Mouse (Mus musculus) ES-E14 (cell line): ENCODE measurements around the gene Naalad2. TPM values are rescaled to one million over a fixed set of nuclear protein-coding genes. Genes with fewer than 3 reads are reported as not detected.
"Not testable (repeated sequence)": the region's sequence is repeated elsewhere in the genome, so short reads cannot be mapped to it uniquely, and the experiment has no call there.

Experiments
- DNase-seq: peaks from one replicate; pipeline ENCODE4 v3.0.0-alpha.2; 2013; ENCODE audit warnings: low read depth, low spot score
- H3K27ac ChIP-seq: 2 replicates; pipeline ENCODE4 v1.5.1; 2012; ENCODE audit warnings: low read depth, mild to moderate bottlenecking, low read length, moderate library complexity, mixed read lengths; ENCODE audit not compliant: poor library complexity, insufficient read depth, severe bottlenecking
- H3K36me3 ChIP-seq: 2 replicates; pipeline ENCODE4 v1.6.1; 2012; ENCODE audit warnings: mild to moderate bottlenecking, low read length, moderate library complexity, mixed read lengths; ENCODE audit not compliant: control insufficient read depth, poor library complexity, insufficient read depth, severe bottlenecking
- H3K4me1 ChIP-seq, 2 experiments: fragments of 150-350 bp in 1 of 2; sonication (generic) in 1 of 2; 2 replicates each; pipeline ENCODE4 v1.6.1; 2012; ENCODE audit warnings: low read length in 2 of 2, mild to moderate bottlenecking in 1 of 2, mixed read lengths in 1 of 2; ENCODE audit not compliant: control insufficient read depth in 2 of 2, insufficient read depth in 2 of 2, poor library complexity in 1 of 2
- H3K4me3 ChIP-seq, 2 experiments: fragments of 150-350 bp in 1 of 2; sonication (generic) in 1 of 2; 2 replicates each; pipeline ENCODE4 v1.5.1; 2012; ENCODE audit warnings: low read length in 2 of 2, low read depth in 1 of 2, mild to moderate bottlenecking in 1 of 2, mixed read lengths in 1 of 2; ENCODE audit not compliant: insufficient read depth in 1 of 2, poor library complexity in 1 of 2, severe bottlenecking in 1 of 2
- H3K9ac ChIP-seq: 2 replicates; pipeline ENCODE4 v1.6.1; 2012; ENCODE audit warnings: low read depth, mild to moderate bottlenecking, low read length, mixed read lengths; ENCODE audit not compliant: poor library complexity, insufficient read depth, severe bottlenecking
- H3K9me3 ChIP-seq: fragments of 150-350 bp; sonication (generic); 2 replicates; pipeline ENCODE4 v1.6.1; 2012; ENCODE audit warnings: low read depth, mild to moderate bottlenecking, low read length; ENCODE audit not compliant: control insufficient read depth, insufficient read depth
- CHD2 ChIP-seq: IDR thresholded peaks from 2 replicates; pipeline ENCODE4 v1.6.1; 2014; ENCODE audit warnings: mild to moderate bottlenecking, low read depth, low read length, inconsistent platforms
- HCFC1 ChIP-seq: IDR thresholded peaks from 2 replicates; pipeline ENCODE4 v1.6.1; 2012; ENCODE audit warnings: low read length, inconsistent platforms, borderline replicate concordance; ENCODE audit not compliant: insufficient read depth
- MAFK ChIP-seq: IDR thresholded peaks from 2 replicates; pipeline ENCODE4 v1.6.1; 2014; ENCODE audit warnings: mild to moderate bottlenecking, low read depth, low read length, inconsistent platforms; ENCODE audit not compliant: insufficient read depth
- ZC3H11A ChIP-seq: IDR thresholded peaks from 2 replicates; pipeline ENCODE4 v1.6.1; 2012; ENCODE audit warnings: low read depth, mild to moderate bottlenecking, inconsistent platforms, low read length, borderline replicate concordance
- ZNF384 ChIP-seq: IDR thresholded peaks from 2 replicates; pipeline ENCODE4 v1.6.1; 2012; ENCODE audit warnings: low read depth, low read length, inconsistent platforms
- in situ Hi-C, 2 experiments: fragments of 600-800 bp; cut with MboI; formaldehyde crosslinking; loops; one replicate each; pipeline ENCODE4 v1.15.1; 2025; ENCODE audit warnings: low sequenced_read_pairs in 2 of 2, inconsistent platforms in 1 of 2; ENCODE audit not compliant: unreplicated experiment in 2 of 2
- total RNA-seq: library from RNA; depleted of rRNA; stranded (reverse); fragments of 300-350 nt; gene quantifications from 2 replicates; pipeline ENCODE4 v1.2.3, GENCODE M21; 2012; rRNA removed

The Naalad2 gene
- 2.9 and 3.6 TPM in 2 replicates for total RNA-seq

DNA sequence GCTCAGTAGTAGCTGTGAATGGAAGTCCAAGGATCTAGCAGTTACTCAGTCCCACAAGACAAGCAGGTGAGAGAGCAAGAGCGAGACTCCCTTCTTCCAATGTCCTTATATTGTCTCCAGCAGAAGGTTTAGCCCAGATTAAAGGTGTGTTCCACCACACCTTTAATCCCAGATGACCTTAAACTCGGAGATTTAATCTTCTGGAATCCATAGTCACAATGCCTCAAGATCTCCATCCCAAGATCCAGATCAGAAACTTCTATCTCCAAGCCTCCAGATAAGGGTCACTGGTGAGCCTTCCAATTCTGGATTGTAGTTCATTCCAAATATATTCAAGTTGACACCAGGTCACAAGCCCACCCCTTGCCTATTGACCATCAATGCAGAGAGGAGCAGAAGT is at the start of gene Naalad2:
TSS of gene Naalad2 (minus strand) at position 101 of the 400 bp plus-strand sequence.
- H3K9me3 ChIP-seq = not testable (repeated sequence)

GRCm38 (mm10) chr9:18431687-18432086 is 28.9 kb upstream of the Naalad2 start:
- Histone ChIP-seq H3K4me3 (no peak overlapping the region), H3K36me3 (no peaks in the 10 kb centered on the region), H3K9me3 (no peaks in the 10 kb centered on the region), H3K27ac (no peak overlapping the region), H3K9ac (no peak overlapping the region), H3K4me1 (no peaks in the 10 kb centered on the region)
- TF ChIP-seq MAFK = no peak
- no peak for TF ChIP-seq ZNF384
- TF ChIP-seq HCFC1 = no peak
- no peak for TF ChIP-seq CHD2
- TF ChIP-seq ZC3H11A = no peak
- in situ Hi-C loops = no loop called here
- DNase-seq = no peak

More for the DNA sequence above, at the start of gene Naalad2:
- H3K9ac ChIP-seq, DNase-seq, in situ Hi-C loops, H3K4me3 ChIP-seq, H3K4me1 ChIP-seq, H3K27ac ChIP-seq, H3K36me3 ChIP-seq: not testable (repeated sequence)

DNA sequence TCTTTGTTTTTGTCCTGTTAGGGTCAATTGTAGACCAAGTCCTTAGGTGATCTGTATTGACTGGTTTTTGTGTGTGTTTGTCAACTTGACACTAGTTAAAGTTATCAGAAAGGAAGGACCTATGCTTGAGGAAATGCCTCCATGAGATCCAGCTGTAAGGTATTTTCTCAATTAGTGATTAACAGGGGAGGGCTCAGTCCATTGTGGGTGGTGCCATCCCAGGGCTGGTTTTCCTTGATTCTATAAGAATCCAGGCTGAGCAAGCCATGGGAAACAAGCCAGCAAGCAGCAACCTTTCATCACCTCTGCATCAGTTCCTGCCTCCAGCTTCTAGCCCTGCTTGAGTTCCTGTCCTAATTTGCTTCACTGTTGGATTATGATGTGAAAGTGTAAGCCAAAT is 27.6 kb upstream of the Naalad2 start, which contains the start of gene Mbd3l2:
TSS of gene Mbd3l2 (plus strand) at position 301 of the 400 bp plus-strand sequence.
- no peaks in the 10 kb centered on the region for H3K4me1 ChIP-seq

DNA sequence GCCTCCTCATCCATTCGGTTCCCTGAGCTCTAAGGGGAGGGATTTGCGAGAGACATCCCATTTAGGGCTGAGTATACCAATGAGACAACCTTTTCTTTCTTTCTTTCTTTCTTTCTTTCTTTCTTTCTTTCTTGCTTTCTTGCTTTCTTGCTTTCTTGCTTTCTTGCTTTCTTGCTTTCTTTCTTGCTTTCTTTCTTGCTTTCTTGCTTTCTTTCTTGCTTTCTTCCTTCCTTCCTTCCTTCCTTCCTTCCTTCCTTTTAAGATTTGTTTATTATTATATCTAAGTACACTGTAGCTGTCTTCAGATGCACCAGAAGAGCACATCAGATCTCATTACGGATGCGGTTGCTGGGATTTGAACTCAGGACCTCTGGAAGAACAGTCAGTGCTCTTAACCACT is 9.6 kb upstream of the Naalad2 start:
- DNase-seq, H3K27ac ChIP-seq, H3K36me3 ChIP-seq, H3K4me1 ChIP-seq, H3K4me3 ChIP-seq, in situ Hi-C loops, H3K9me3 ChIP-seq, H3K9ac ChIP-seq: not testable (repeated sequence)

More for the DNA sequence above, 27.6 kb upstream of the Naalad2 start, which contains the start of gene Mbd3l2:
- H3K27ac ChIP-seq = no peak within 1 kb of the TSS
- in situ Hi-C loops = no loop called here
- H3K4me3 ChIP-seq = no peak within 1 kb of the TSS
- no peaks in the 10 kb centered on the region for H3K9me3 ChIP-seq
- H3K9ac ChIP-seq = no peak within 1 kb of the TSS
- TF ChIP-seq MAFK (no peak), HCFC1 (no peak), ZNF384 (no peak), ZC3H11A (no peak), CHD2 (no peak)
- no peaks in the 10 kb centered on the region for H3K36me3 ChIP-seq
- DNase-seq = no peak

GRCm38 (mm10) chr9:18404118-18404517 is 1.3 kb upstream of the Naalad2 start, which contains the start of gene Ubtfl1:
Gene Ubtfl1 (plus strand): TSS chr9:18404418.
- no peaks in the 10 kb centered on the region for H3K9me3 ChIP-seq
- H3K27ac ChIP-seq = no peak within 1 kb of the TSS
- in situ Hi-C loops = no loop called here
- H3K4me1 ChIP-seq = no peaks in the 10 kb centered on the region
- no peaks in the 10 kb centered on the region for H3K36me3 ChIP-seq
- H3K4me3 ChIP-seq = no peak within 1 kb of the TSS
- DNase-seq = no peak
- TF ChIP-seq MAFK (no peak), ZNF384 (no peak), HCFC1 (no peak), ZC3H11A (no peak), CHD2 (no peak)
- no peak within 1 kb of the TSS for H3K9ac ChIP-seq
